Mouse (Mus musculus): ENCODE measurements around the gene Acer3. TPM values are rescaled to one million over a fixed set of nuclear protein-coding genes. Genes with fewer than 3 reads are reported as not detected.

The Acer3 gene
- total RNA-seq, 2 experiments from 2014 or later: 12.8 to 13.5 TPM

- no peak for DNase-seq
- intact Hi-C loops (cut with DNase I): no loop called here
Observed at GRCm38 (mm10) chr7:98160041-98160740, 160.8 kb downstream of the Acer3 start.

GRCm38 (mm10) chr7:98158481-98158880 is 162.5 kb downstream of the Acer3 start:
- intact Hi-C loops (cut with DNase I): loop anchor here (5.0 kb wide), 1 partner anchor 274 kb away; no protein-coding TSS in a partner anchor
- no peak for DNase-seq

- intact Hi-C loops (cut with DNase I): loop anchor here (5.0 kb wide), 1 partner anchor 275 kb away; no protein-coding TSS in a partner anchor
- no peak for DNase-seq
Observed at GRCm38 (mm10) chr7:98157636-98158332, 163.2 kb downstream of the Acer3 start.

Other genes with a start within 250 kb of the Acer3 start
- 1 to 10 TPM; 5.3 to 5.8 TPM for gene Myo7a, start 201.7 kb downstream of the Acer3 start, total RNA-seq (2021)
- under 1 TPM in 1 of 2 experiments, not detected in 1; 0.11 TPM for gene Omp, start 175.7 kb downstream of the Acer3 start, total RNA-seq (2021)
- gene Capn5, start 142.9 kb downstream of the Acer3 start, total RNA-seq (2021): 1 to 10 TPM; 2.4 to 2.6 TPM
- not detected for gene B3gnt6, start 121.7 kb downstream of the Acer3 start, total RNA-seq (2021)
- gene Tsku, start 40.1 kb upstream of the Acer3 start, total RNA-seq (2021): 1 to 10 TPM; 2.8 to 3.2 TPM
- under 1 TPM in 1 of 2 experiments, not detected in 1; 0.25 TPM for gene Gucy2d, start 119.2 kb upstream of the Acer3 start, total RNA-seq (2021)
- 10 to 100 TPM; 14.6 to 15.8 TPM for gene Lrrc32, start 168.1 kb upstream of the Acer3 start, total RNA-seq (2021)

Data from heart, postnatal 36 days (tissue).